Mouse (Mus musculus): ENCODE measurements around the gene Nrros. TPM values are rescaled to one million over a fixed set of nuclear protein-coding genes. Genes with fewer than 3 reads are reported as not detected.

Gene Nrros
- polyA plus RNA-seq, 1 experiment, result 4.1 TPM

DNA sequence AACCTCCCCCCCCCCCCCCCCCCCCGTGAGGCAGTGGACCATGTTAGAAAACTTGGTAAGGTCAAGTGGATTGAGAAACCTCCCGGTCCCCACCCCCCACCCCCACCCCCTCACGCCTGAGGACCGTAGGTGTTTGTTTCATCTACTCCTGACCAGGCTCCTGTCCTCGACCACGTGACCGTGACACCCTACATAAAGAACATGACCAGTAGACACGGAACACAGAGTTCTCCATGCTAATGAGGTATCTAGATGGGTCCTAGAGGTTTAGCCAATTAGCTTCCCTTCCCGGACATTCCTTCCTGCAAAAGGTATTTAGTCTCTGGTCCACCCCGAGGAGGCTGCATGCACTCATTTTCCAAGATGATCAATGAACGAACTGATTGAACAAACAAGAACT lies 8.0 kb upstream of the Nrros start:
- no peak overlapping the region for H3K27ac ChIP-seq (ENCODE audit: insufficient read depth, low read length)
- DNase-seq, result no peak
- H3K27me3 ChIP-seq (ENCODE audit: control insufficient read depth, insufficient read depth, low read length), result no peaks in the 10 kb centered on the region
- no peak overlapping the region for H3K4me3 ChIP-seq (replicated peaks; ENCODE audit: insufficient read depth, low read depth, low read length)
- H3K4me1 ChIP-seq (ENCODE audit: control insufficient read depth, insufficient read depth, low read length), result peaks cover 6% of the 10 kb centered on the region; the same call in 1 of the 2 replicates
- no peak for TF ChIP-seq POLR2A (IDR thresholded peaks at IDR 0.05; ENCODE audit: borderline replicate concordance, insufficient read depth, low read length)
- no peak for TF ChIP-seq CTCF (IDR thresholded peaks at IDR 0.05; ENCODE audit: borderline replicate concordance, insufficient read depth, low read depth, low read length)
- 76% methylated on average over 11 of the region's 11 CpGs for WGBS

DNA sequence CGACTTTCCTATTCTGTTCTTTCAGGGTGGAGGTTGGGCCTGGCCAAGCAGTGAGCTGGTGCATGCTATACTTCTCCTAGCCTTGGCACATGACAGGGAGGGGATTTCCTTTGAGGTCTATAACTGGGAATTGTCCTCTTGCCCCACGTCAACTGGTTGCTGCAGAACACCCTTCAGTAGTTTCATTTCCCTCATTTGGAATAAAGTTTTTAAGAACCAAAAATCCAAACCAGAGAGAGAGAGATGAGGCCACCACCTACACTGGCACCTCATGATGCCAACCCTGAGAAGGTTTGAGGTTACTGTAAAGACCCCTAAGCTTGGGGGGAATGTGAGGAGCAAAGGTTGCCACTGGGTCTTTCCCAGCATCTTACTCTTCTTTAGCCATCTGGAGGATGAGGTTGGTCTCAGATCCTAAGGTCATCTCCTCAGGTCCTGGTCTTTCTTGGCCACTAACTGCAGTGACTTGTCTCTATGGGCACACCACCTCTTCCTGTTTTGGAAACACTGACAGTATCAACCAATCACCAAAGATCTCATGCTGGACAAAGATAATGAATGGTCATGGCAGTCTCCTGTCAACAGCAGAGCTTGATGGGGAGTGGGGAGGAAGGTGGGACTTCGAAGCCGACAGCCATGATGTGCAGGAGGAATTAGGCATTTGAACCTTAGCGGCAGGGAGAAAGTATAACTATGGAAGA lies 5.8 kb upstream of the Nrros start:
- no peak overlapping the region for H3K27ac ChIP-seq (ENCODE audit: insufficient read depth, low read length)
- no peak for TF ChIP-seq CTCF (IDR thresholded peaks at IDR 0.05; ENCODE audit: borderline replicate concordance, insufficient read depth, low read depth, low read length)
- no peak for TF ChIP-seq POLR2A (IDR thresholded peaks at IDR 0.05; ENCODE audit: borderline replicate concordance, insufficient read depth, low read length)
- peaks cover 10% of the 10 kb centered on the region; the same call in 1 of the 2 replicates for H3K4me1 ChIP-seq (ENCODE audit: control insufficient read depth, insufficient read depth, low read length)
- 94% methylated on average over 5 of the region's 5 CpGs for WGBS
- DNase-seq, result no peak
- H3K4me3 ChIP-seq (replicated peaks; ENCODE audit: insufficient read depth, low read depth, low read length), result no peak overlapping the region
- no peaks in the 10 kb centered on the region for H3K27me3 ChIP-seq (ENCODE audit: control insufficient read depth, insufficient read depth, low read length)

DNA sequence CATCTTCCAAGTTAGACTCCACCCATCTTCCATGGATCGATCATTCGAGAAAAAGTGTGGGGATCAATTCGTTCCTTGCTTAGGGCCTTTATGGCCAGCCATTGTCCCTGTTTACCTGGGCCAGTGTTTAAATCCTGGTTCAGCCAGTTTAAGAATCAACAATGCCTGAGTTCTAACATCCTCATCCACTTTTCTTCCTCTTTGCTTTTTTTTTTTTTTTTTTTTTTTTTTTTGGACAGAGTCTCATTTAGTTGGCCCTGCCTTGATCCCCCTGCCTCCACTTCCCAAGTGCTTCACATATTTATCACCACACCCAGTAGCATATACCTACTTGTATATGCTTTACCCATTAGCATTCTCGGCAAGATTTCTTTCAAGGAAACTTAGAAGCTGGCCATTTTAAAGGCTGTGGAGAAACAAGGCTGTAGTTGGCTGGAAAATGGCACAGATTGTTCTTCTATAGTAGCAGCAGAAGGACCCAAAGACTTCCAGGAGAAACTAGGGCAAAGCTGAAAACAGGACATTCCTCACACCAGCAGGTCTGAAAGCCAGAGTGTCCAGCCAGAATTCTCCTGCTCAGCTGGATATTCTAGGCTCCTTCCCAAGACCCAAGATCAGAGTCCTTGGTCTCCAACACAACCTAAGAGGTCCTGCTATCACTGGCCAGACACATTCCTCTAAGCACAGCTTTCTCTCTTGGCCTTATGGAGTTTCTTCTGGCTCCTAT lies 2.6 kb upstream of the Nrros start:
- H3K27ac ChIP-seq (ENCODE audit: insufficient read depth, low read length), result peak overlapping the region; percentile 42; the same call in 1 of the 2 replicates
- WGBS, result 70% methylated on average over 4 of the region's 4 CpGs

DNA sequence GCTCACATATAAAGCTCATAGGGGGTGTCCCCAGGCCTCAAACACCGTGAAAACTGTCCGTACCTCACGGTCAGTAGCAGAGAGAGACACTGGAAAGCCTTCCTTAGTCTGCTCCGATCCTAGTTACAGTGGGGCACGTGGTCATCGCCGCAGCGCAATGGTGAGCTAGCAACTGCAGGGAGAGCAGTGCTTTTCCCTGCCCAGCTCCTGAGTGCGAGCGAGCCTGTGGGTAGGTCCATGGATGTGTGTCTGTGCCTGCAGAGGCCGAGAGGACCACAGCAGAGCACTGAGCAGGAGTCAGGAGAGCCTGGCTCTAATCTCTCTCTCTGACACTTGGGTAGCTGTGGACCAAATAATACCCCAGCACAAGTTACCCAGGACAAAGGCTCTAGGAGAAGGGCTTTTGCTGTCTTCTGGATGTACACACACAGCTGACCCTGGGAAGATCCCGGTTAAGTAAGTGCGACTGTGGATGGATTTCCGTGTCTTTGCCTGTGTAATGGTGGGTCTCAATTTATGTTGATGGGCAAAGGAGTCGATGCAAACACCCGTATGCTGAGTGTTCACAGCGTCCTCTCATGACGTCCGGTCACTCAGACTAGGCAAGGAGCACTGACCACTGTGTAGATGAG lies 882 bp downstream of the Nrros start:
- H3K4me1 ChIP-seq (ENCODE audit: control insufficient read depth, insufficient read depth, low read length), result peaks cover 29% of the 10 kb centered on the region
- peak overlapping the region; percentile 85 for H3K27ac ChIP-seq (ENCODE audit: insufficient read depth, low read length)
- H3K27me3 ChIP-seq (ENCODE audit: control insufficient read depth, insufficient read depth, low read length), result no peaks in the 10 kb centered on the region
- WGBS, result 79% methylated on average over 19 of the region's 19 CpGs
- peak overlapping the region; percentile 33 for H3K4me3 ChIP-seq (replicated peaks; ENCODE audit: insufficient read depth, low read depth, low read length)
- TF ChIP-seq POLR2A (IDR thresholded peaks at IDR 0.05; ENCODE audit: borderline replicate concordance, insufficient read depth, low read length) (no peak), CTCF (IDR thresholded peaks at IDR 0.05; ENCODE audit: borderline replicate concordance, insufficient read depth, low read depth, low read length) (no peak)
- no peak for DNase-seq

More for the DNA sequence above, 2.6 kb upstream of the Nrros start:
- no peak overlapping the region for H3K4me3 ChIP-seq (replicated peaks; ENCODE audit: insufficient read depth, low read depth, low read length)
- H3K4me1 ChIP-seq (ENCODE audit: control insufficient read depth, insufficient read depth, low read length), result peaks cover 29% of the 10 kb centered on the region
- peak; percentile 71 to 89 for DNase-seq
- H3K27me3 ChIP-seq (ENCODE audit: control insufficient read depth, insufficient read depth, low read length), result no peaks in the 10 kb centered on the region
- no peak for TF ChIP-seq POLR2A (IDR thresholded peaks at IDR 0.05; ENCODE audit: borderline replicate concordance, insufficient read depth, low read length)
- no peak for TF ChIP-seq CTCF (IDR thresholded peaks at IDR 0.05; ENCODE audit: borderline replicate concordance, insufficient read depth, low read depth, low read length)

DNA sequence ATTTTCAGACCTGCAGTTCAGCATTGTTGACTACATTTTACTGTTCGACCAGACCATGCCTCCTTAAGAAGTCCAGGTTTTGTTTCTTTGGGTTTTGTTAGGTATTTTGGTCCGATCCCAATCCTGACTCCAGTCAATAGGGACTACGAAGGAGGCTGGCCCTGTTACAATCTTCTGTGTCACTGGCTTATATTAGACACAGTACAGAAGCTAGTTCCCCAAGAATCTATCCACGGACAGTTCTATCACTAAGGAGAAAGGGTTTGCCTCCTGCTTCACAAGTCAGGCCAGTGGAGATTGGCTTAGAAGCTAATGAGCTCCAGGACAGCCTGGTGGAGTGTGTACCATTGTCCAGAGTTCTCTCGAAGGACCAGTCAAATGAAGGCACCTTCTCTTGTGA lies 1.5 kb downstream of the Nrros start:
- TF ChIP-seq POLR2A (IDR thresholded peaks at IDR 0.05; ENCODE audit: borderline replicate concordance, insufficient read depth, low read length), result no peak
- TF ChIP-seq CTCF (IDR thresholded peaks at IDR 0.05; ENCODE audit: borderline replicate concordance, insufficient read depth, low read depth, low read length), result no peak
- H3K4me1 ChIP-seq (ENCODE audit: control insufficient read depth, insufficient read depth, low read length), result peaks cover 28% of the 10 kb centered on the region
- no peak overlapping the region for H3K4me3 ChIP-seq (replicated peaks; ENCODE audit: insufficient read depth, low read depth, low read length)
- peak overlapping the region; percentile 85; the same call in 1 of the 2 replicates for H3K27ac ChIP-seq (ENCODE audit: insufficient read depth, low read length)
- WGBS, result 67% methylated on average over 5 of the region's 5 CpGs
- no peak for DNase-seq
- H3K27me3 ChIP-seq (ENCODE audit: control insufficient read depth, insufficient read depth, low read length), result no peaks in the 10 kb centered on the region

DNA sequence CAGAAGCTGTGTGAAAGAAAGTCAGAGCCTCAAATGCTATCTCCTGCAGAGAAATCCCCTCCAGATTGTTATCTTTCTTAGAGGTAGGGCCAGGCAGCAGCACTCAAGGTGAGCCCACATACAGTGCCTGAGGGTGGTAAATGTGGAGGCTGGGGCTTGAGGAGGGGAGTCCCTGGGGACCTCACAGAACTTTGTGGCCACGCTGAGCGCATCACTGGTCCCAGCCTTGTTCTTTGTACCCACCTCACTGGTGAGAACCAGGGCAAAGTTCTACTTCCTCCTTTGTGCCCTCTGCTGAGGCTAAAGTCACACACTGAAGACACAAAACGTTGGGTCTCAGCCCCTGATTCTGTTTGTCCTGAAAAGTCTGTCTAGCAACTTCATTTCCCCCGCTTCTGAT lies 2.0 kb downstream of the Nrros start:
- 88% methylated on average over 4 of the region's 4 CpGs for WGBS
- no peak for DNase-seq
- H3K27ac ChIP-seq (ENCODE audit: insufficient read depth, low read length), result no peak overlapping the region
- peaks cover 23% of the 10 kb centered on the region for H3K4me1 ChIP-seq (ENCODE audit: control insufficient read depth, insufficient read depth, low read length)
- no peaks in the 10 kb centered on the region for H3K27me3 ChIP-seq (ENCODE audit: control insufficient read depth, insufficient read depth, low read length)
- TF ChIP-seq POLR2A (IDR thresholded peaks at IDR 0.05; ENCODE audit: borderline replicate concordance, insufficient read depth, low read length) (no peak), CTCF (IDR thresholded peaks at IDR 0.05; ENCODE audit: borderline replicate concordance, insufficient read depth, low read depth, low read length) (no peak)
- no peak overlapping the region for H3K4me3 ChIP-seq (replicated peaks; ENCODE audit: insufficient read depth, low read depth, low read length)

DNA sequence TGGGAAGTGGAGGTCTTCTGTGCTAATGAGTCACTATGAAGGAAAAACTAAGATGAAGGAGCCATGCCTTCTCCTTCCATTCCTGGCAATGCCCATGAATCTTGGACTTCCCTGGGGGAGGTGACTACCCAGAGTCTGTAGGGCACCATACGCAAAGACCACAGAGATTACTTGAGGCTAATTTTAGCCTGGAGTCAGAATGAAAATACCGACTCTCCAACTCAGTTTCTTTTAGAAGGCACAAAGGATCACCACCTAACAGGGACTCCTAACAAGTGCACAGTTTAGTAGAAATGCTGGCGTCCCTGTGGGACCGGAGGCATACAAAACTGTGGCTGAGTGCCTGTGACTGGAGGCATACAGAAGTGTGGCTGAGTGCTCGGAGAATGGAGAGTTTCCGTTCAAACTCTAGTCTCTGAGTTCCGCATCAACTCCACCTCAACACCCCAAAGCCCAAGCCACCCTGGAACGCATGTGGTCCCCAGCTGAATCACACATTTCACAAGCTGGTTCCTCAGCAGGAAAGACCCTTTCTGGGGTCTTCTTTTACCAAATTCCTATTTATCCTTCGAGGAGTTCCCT lies 4.6 kb downstream of the Nrros start:
- 87% methylated on average over 9 of the region's 9 CpGs for WGBS
- no peak for TF ChIP-seq POLR2A (IDR thresholded peaks at IDR 0.05; ENCODE audit: borderline replicate concordance, insufficient read depth, low read length)
- no peak for TF ChIP-seq CTCF (IDR thresholded peaks at IDR 0.05; ENCODE audit: borderline replicate concordance, insufficient read depth, low read depth, low read length)
- no peak overlapping the region for H3K27ac ChIP-seq (ENCODE audit: insufficient read depth, low read length)

More for the DNA sequence above, 4.6 kb downstream of the Nrros start:
- Histone ChIP-seq H3K4me1 (ENCODE audit: control insufficient read depth, insufficient read depth, low read length) (peaks cover 29% of the 10 kb centered on the region), H3K27me3 (ENCODE audit: control insufficient read depth, insufficient read depth, low read length) (no peaks in the 10 kb centered on the region), H3K4me3 (replicated peaks; ENCODE audit: insufficient read depth, low read depth, low read length) (no peak overlapping the region)
- no peak for DNase-seq
